Mouse (Mus musculus): ENCODE measurements around the gene Sphk1. TPM values are rescaled to one million over a fixed set of nuclear protein-coding genes. Genes with fewer than 3 reads are reported as not detected.
A peak's percentile ranks its signal among the peaks of the same experiment; 100 is the strongest.

The Sphk1 gene
- total and polyA plus RNA-seq, 3 experiments: 53.5 to 127 TPM; not detected in 1

DNA sequence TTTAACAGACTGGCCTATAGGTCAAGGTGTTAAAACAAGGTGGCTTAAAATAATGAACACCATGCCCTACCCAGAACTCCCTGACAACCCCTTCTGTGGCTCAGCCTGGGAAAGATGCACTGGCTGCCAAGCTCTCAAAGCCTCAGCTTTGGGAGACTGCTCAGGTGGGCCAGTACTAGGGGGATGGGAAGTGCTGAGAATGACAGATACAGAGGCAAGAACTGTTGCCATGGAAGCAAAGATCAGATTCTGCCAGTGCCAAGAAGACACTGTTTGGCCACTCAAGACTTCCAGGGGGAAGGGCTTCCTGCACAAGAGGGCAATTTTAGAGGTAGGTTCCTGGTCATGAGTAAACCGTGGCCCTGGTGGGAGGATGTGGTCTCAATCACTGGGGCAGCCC is 24.8 kb downstream of the Sphk1 start:
- no peaks in the 10 kb centered on the region for H3K27me3 ChIP-seq (ENCODE audit: control insufficient read depth in 1 of 2, insufficient read depth in 2 of 2, low read length in 2 of 2)
- no peak overlapping the region for H3K27ac ChIP-seq (ENCODE audit: control insufficient read depth, low read depth, low read length)
- no peak overlapping the region for H3K9ac ChIP-seq (ENCODE audit: control insufficient read depth, low read depth, low read length, poor library complexity, severe bottlenecking)
- no peaks in the 10 kb centered on the region for H3K9me3 ChIP-seq (replicated peaks; ENCODE audit: insufficient read depth, low read length)
- DNase-seq (ENCODE audit: low read depth, low spot score): no peak
- H3K79me2 ChIP-seq (ENCODE audit: control insufficient read depth, insufficient read depth, low read length, poor library complexity): peaks cover 10% of the 10 kb centered on the region
- H3K4me3 ChIP-seq (ENCODE audit: control insufficient read depth in 1 of 2, insufficient read depth in 1 of 2, low read depth in 2 of 2, low read length in 2 of 2): no peak overlapping the region
- H3K36me3 ChIP-seq (ENCODE audit: control insufficient read depth in 1 of 2, insufficient read depth in 2 of 2, low read length in 2 of 2): no peaks in the 10 kb centered on the region; a peak in 1 of 4 replicates
- TF ChIP-seq MXI1 (IDR thresholded peaks at IDR 0.05; ENCODE audit: low read depth, low read length) (no peak), RAD21 (IDR thresholded peaks at IDR 0.05; ENCODE audit: low read depth, low read length) (no peak), TAL1 (IDR thresholded peaks at IDR 0.05; ENCODE audit: low read length) (no peak), JUND (IDR thresholded peaks at IDR 0.05; ENCODE audit: low read depth, low read length) (no peak), POLR2A (IDR thresholded peaks at IDR 0.05; ENCODE audit: control insufficient read depth in 1 of 2, insufficient read depth in 1 of 2, low read depth in 1 of 2, low read length in 2 of 2, poor library complexity in 1 of 2) (no peak), ELF1 (IDR thresholded peaks at IDR 0.05; ENCODE audit: low read depth, low read length) (no peak), CHD1 (IDR thresholded peaks at IDR 0.05; ENCODE audit: low read depth, low read length) (no peak), TCF12 (IDR thresholded peaks at IDR 0.05; ENCODE audit: low read depth, low read length) (no peak), MYC (IDR thresholded peaks at IDR 0.05; ENCODE audit: low read depth, low read length) (no peak), BHLHE40 (IDR thresholded peaks at IDR 0.05; ENCODE audit: borderline replicate concordance, low read depth, low read length) (no peak)
- peaks cover 3 to 5% of the 10 kb centered on the region in 2 experiments; a peak in 1 of 4 replicates for H3K4me1 ChIP-seq (ENCODE audit: control insufficient read depth in 1 of 2, insufficient read depth in 2 of 2, low read length in 2 of 2)

DNA sequence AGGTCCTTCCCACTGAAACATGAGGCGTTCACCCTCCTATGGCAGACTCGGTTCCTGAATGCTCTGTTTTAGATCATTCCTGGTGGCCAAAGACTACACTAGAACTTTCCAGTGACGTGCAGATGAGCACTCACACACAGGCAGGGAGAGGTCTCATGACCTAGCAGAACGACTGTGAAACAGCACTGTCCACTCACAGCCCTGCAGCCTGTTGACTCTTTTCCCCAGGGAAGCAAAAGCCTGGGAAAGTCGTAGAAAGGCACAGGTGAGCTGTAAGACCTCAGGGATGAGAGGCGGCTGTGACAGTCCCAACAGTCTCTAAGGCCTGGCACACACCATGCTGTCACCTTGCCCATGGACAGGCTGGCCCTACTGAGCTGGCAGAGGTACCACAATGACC is 25.6 kb downstream of the Sphk1 start:
- no peaks in the 10 kb centered on the region for H3K4me1 ChIP-seq (ENCODE audit: control insufficient read depth in 1 of 2, insufficient read depth in 2 of 2, low read length in 2 of 2)
- no peaks in the 10 kb centered on the region for H3K36me3 ChIP-seq (ENCODE audit: control insufficient read depth in 1 of 2, insufficient read depth in 2 of 2, low read length in 2 of 2)

DNA sequence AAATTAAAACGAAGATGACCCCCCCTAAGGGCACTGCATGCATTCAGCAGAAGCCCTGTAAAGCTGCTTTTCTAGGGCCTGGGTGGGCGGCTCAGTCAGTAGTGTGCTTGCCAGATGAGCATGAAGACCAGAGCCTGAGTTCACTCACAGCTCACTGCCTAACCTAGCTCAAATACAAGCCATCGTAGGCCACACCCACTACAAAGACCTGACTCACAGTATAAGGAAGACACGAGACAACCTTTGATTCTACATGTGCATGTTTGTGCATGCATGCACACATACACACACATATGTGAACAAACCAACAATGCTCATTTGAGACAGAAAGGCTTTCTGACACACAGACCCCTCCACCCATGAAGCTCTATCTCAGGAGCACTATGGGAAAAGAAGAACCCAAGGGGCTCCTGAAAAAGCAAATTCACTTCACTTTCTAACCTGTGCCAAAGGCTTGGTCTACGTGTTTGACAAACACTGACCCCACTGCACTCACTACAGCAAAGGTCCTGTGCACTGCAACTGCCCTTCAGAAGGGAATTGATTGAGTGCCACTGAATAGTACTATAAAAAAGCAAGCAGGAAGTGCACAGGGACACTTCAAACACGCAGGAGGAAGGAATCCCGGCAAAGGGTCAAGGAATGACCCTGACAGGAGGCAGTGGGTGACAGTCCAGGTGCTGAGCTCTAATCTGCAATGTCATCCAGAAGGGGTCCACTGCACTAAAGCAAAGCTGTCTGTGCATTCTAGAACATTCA is 34.7 kb downstream of the Sphk1 start:
- peaks cover 0 to 4% of the 10 kb centered on the region in 2 experiments; a peak in 2 of 4 replicates for H3K36me3 ChIP-seq (ENCODE audit: control insufficient read depth in 1 of 2, insufficient read depth in 2 of 2, low read length in 2 of 2)

More for the DNA sequence above, 25.6 kb downstream of the Sphk1 start:
- DNase-seq (ENCODE audit: low read depth, low spot score): no peak
- TF ChIP-seq NELFE (IDR thresholded peaks at IDR 0.05; ENCODE audit: low read depth, low read length): no peak
- no peak for TF ChIP-seq ZC3H11A (IDR thresholded peaks at IDR 0.05; ENCODE audit: low read depth, low read length)
- TF ChIP-seq UBTF (IDR thresholded peaks at IDR 0.05; ENCODE audit: borderline replicate concordance, insufficient read depth, low read depth, low read length): no peak
- no peak for TF ChIP-seq JUND (IDR thresholded peaks at IDR 0.05; ENCODE audit: low read depth, low read length)
- TF ChIP-seq CTCF (IDR thresholded peaks at IDR 0.05 in 2 of 3, conservative IDR thresholded peaks at IDR 0.05 in 1 of 3; ENCODE audit: control insufficient read depth in 1 of 3, insufficient read depth in 1 of 3, low read depth in 2 of 3, low read length in 3 of 3, poor library complexity in 1 of 3, severe bottlenecking in 1 of 3): no peak
- H3K27me3 ChIP-seq (ENCODE audit: control insufficient read depth in 1 of 2, insufficient read depth in 2 of 2, low read length in 2 of 2): no peaks in the 10 kb centered on the region
- no peaks in the 10 kb centered on the region for H3K9me3 ChIP-seq (replicated peaks; ENCODE audit: insufficient read depth, low read length)
- no peak overlapping the region for H3K4me3 ChIP-seq (ENCODE audit: control insufficient read depth in 1 of 2, insufficient read depth in 1 of 2, low read depth in 2 of 2, low read length in 2 of 2)
- no peak overlapping the region for H3K27ac ChIP-seq (ENCODE audit: control insufficient read depth, low read depth, low read length)
- peaks cover 10% of the 10 kb centered on the region for H3K79me2 ChIP-seq (ENCODE audit: control insufficient read depth, insufficient read depth, low read length, poor library complexity)
- no peak overlapping the region for H3K9ac ChIP-seq (ENCODE audit: control insufficient read depth, low read depth, low read length, poor library complexity, severe bottlenecking)

More for the DNA sequence above, 34.7 kb downstream of the Sphk1 start:
- H3K27ac ChIP-seq (ENCODE audit: control insufficient read depth, low read depth, low read length): no peak overlapping the region
- H3K79me2 ChIP-seq (ENCODE audit: control insufficient read depth, insufficient read depth, low read length, poor library complexity): peaks cover 31% of the 10 kb centered on the region; the same call in 1 of the 2 replicates
- no peak overlapping the region for H3K4me3 ChIP-seq (ENCODE audit: control insufficient read depth in 1 of 2, insufficient read depth in 1 of 2, low read depth in 2 of 2, low read length in 2 of 2)
- no peaks in the 10 kb centered on the region for H3K27me3 ChIP-seq (ENCODE audit: control insufficient read depth in 1 of 2, insufficient read depth in 2 of 2, low read length in 2 of 2)
- peak; percentile 61 for DNase-seq (ENCODE audit: low read depth, low spot score)
- no peak overlapping the region for H3K9ac ChIP-seq (ENCODE audit: control insufficient read depth, low read depth, low read length, poor library complexity, severe bottlenecking)
- H3K9me3 ChIP-seq (replicated peaks; ENCODE audit: insufficient read depth, low read length): no peaks in the 10 kb centered on the region
- no peaks in the 10 kb centered on the region; a peak in 1 of 4 replicates for H3K4me1 ChIP-seq (ENCODE audit: control insufficient read depth in 1 of 2, insufficient read depth in 2 of 2, low read length in 2 of 2)
- TF ChIP-seq CHD2 (IDR thresholded peaks at IDR 0.05; ENCODE audit: low read length) (no peak), SMC3 (IDR thresholded peaks at IDR 0.05; ENCODE audit: low read depth, low read length) (no peak), SIN3A (IDR thresholded peaks at IDR 0.05; ENCODE audit: low read length) (no peak), ETS1 (IDR thresholded peaks at IDR 0.05; ENCODE audit: low read depth, low read length) (no peak), CHD1 (IDR thresholded peaks at IDR 0.05; ENCODE audit: low read depth, low read length) (no peak), TAL1 (IDR thresholded peaks at IDR 0.05; ENCODE audit: low read length) (no peak), UBTF (IDR thresholded peaks at IDR 0.05; ENCODE audit: borderline replicate concordance, insufficient read depth, low read depth, low read length) (no peak), USF1 (IDR thresholded peaks at IDR 0.05; ENCODE audit: low read depth, low read length) (no peak), RAD21 (IDR thresholded peaks at IDR 0.05; ENCODE audit: low read depth, low read length) (no peak)
